Mouse (Mus musculus): ENCODE results near the gene Pla2g1b.
"Not testable (repeated sequence)": the region's sequence is repeated elsewhere in the genome, so short reads cannot be mapped to it uniquely, and the experiment has no call there.

Gene Pla2g1b

DNA sequence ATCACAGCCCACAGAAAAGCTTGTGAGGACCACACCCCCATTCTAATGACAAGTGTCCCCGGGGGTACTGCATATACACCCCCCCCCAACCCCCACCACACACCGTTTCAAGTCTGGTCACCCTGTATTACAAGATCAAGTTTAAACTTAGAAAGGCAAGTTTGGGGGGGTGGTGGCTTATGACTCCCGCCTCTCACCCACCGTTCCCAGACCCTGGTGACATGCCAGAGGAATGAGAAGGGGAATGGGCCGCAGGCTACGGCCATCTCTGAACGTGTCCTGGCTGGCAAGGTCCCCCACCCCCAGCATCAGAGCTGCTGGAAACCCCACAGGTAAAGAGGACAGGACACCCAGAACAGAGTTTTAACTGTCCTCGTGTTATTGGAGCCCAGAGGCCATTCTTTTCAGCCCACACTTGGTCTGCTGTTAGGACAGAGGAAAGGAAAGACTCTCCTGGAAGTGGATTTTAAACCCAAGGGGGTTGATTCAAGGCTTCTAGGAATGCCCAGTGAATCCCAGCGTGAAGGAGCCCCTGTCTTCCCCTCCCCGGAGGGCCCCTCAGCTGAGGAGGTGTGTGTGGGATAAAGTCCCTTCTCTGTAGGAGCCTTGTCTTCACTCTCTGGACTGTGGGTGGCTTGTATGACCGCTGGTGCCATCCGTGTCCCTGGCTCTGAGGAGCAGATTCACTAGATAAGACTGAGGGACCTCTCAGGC is 41.4 kb downstream of the Pla2g1b start:
- DNase-seq (ENCODE audit: low spot score in 2 of 2) = no peak

DNA sequence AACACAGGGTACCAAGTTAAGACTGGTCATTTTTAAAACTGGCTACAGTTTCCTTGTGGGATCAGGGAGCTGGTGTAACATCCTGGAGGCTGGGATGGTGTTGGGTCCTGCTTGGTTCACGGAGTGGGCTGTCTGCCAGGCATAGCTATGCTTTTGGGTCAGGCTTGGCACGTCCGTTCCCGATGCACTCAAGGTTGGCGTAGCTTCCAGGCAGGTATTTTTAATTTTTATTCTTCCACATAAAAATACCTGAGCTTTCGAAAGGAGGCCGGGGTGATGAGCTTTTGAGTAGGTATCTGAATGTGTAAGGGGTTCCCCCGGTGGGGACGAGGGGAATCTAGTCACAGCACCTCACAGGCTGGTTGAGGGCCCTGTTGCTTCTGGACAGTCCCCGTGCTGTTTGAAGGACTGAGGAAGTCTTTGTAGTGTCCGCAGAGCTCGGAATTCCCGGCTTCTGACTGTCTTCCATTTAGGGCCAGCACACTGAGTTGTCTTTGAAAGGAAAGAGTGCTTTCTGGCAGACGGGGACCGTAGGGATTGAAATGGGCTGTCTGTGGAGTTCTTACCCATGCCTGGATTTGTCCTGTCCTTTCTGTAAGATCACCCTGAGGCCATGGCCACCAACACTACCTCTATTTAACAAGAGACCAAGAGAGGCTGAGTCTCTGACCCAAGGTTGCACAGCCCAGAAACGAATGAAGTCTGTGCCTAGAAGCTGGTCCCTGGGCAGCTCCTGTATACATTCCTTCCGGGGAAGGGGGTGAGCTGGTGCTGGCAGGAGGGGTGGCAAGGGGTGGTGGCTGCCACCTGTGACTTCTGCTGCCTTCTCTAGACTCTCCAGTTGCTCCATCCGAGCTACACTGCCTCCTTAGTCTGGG is 42.2 kb downstream of the Pla2g1b start:
- no peak for DNase-seq (ENCODE audit: low spot score in 2 of 2)

DNA sequence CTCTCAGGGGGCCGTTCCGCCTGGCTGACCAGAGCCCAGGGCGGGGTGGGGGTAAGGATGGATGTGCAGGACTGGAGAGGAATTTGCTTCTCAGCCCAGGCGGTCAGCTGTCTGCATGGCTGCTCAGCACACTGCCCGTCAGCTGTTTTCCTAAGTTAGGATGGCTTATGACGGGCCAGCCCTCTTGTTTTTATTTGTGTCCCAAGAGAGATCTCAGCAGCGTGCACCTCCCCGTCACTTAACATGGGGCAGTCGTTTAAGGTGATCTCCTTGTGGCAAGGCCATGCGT is 42.7 kb downstream of the Pla2g1b start:
- DNase-seq (ENCODE audit: low spot score in 2 of 2) = no peak

DNA sequence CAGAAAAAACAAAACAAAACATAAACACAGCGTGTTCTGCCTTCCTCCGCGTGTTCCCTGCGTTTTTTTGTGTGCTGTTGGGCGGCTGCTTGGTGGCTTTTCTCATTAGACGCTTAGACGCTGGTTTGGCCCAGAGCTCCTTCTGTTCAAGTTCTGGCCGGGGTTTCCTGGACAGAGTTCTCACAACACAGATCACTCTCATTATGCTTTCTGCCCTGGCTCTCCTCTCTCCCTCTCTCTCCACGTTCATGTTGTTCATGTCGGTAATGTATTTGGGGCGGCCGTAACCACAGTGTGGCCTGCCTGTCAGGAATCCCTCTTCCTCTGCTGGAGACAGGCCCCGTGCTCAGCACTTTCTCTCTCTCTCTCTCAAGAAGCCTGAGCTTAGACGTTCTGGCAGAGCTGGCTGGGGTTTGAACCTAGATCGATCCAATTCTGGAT is 43.3 kb downstream of the Pla2g1b start:
- no peak for DNase-seq (ENCODE audit: low spot score in 2 of 2)

DNA sequence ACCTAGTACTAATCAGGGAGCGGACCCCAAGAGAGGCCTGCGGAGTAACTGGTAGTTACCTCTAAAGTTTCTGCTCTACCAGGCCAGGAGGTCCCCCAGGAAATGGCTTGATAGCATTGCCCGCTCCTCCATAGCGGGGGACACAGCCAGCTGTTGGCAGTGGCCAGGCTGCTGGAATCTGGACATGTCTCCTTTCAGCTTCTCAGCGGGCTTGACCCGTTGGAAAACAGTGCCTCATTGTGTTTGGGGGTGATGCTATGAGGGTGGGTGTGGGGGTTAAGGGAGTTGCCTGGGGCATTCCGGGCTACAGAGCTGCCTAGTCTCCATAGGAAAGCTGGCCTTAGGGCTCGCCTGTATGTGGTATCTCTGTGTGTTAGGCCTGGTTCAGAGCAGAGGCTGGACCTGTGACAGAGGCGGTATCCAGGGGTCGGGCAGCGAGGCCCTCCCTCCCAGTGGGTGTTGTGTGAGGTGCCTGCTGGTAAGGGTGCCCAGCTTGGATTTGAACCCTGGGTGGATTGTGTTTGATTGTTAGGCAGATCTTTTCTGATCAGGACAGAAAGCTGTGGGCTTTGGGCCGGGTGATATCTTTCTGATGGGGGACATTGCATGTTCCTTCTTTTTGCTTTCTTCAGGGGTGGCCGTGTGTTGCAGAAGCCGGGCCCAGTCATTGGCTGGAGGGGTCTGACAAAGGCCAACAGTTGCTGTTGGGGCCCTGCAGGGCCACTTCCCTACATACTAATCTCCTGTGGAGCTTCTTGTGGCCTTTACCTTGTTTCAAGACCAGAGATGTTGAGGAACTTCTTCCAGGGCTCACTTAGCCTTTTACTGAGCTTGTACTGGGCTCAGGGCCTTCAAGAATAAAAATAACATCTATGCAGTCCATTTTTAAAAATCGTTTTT is 44.0 kb downstream of the Pla2g1b start:
- no peak for DNase-seq (ENCODE audit: low spot score in 2 of 2)

DNA sequence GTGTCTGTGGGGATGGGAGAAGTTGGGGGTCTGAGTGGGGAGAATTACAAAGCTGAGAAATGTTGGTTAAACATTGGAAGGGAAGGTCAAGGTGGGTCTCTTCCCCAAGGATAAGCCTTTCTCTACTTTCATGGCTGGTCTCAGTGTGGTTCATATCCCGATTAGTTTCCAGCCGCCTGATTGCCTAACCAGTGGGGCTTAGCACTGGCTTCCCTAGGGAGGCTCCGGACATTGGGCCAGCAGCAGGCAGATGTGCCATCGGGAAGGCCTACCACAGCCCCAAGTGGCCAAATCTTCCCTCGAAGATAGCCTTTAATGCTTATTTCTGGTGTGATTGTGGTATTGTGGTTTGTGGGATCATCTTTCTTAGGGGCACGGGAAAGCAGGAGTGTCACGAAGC is 46.3 kb downstream of the Pla2g1b start:
- no peak for DNase-seq (ENCODE audit: low spot score in 2 of 2)

DNA sequence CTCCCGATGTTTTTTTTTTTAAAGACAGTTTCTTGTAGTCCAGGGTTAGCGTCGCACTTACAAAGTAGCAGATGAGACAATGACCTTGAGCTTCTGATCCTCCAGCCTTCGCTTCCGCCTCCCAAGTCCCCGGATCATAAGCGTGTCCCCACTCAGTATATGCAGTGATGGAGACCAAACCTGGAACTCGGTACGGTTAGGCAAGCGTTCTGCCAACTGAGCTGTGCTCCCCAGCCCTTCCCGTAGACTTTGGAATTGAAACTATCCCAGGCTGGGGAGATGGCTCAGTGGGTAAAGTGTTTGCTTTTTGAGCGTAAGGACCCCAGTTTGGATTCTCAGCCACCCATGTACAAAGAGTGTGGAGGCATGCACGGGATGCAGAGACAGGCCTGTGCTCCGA is 47.2 kb downstream of the Pla2g1b start:
- no peak for DNase-seq (ENCODE audit: low spot score in 2 of 2)

DNA sequence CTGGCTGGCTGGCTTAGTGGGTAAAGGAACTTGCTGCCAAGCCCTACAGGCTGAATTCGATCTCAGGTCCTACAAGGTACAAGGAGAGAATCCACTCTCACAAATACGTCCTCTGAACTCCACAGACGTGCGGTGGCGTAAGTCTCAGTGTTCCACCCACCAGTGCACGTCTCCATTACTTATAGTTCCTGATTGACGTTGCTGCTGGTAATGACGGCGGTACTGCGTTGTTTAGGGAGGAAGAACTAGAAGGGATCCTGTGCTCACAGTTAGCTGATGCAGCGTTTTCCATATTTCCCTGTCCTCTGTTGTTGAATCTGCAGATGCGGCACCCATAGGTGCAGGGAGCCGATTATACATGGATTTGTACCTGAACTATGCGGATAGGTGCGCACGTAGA is 47.7 kb downstream of the Pla2g1b start:
- no peak for DNase-seq (ENCODE audit: low spot score in 2 of 2)

DNA sequence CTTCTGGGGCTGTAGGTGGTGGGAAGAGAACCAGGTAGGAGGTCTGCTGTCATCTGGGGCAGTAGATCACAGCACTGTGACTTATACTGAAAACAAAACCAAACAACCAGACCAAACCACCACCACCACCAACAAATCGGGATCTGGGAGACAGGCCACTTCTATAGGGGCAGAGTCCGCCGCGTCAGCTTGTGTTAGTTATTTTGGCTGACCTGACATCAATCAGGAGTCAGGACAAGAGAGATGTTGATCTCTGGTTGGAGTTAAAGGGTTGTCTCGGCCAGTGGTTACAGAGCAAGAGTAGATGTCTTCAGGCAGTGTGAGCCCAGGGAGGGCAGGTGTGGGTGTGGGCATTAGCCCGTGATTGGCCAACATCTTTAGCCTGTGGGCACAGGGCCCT is 48.3 kb downstream of the Pla2g1b start:
- no peak for DNase-seq (ENCODE audit: low spot score in 2 of 2)

DNA sequence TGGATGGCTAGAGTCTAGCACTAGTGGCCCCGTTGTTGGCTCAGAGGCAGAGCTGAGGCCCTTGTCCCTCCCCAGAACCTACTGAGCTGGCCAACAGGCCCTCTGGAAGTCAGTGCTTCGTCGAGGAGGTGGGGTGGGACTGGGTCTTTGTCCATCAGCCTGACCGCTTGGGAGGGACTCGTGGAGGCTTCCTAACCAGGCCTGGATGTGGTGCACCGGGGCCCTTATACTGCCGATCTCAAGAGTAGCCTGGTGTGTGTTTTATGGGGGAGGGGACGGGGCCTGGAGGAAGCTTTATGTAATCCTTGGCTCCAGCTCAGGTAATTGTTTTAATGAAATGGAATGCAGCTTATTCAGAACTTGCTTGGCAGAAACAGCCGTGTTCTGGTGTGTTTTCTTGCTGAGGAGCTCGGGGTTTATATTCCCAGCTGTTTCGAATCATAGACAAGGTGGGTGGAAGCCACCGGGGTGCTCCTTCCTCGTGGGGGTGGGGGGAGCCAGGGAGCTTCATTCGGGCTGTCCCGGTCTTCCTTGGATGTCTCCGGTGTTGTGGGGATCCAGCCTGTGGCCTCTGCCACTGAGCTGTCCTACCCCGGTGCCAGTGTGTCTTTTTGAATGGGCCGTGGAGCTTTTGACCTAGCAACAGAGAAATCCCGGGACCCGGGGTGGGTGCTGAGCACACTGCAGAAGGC is 49.0 kb downstream of the Pla2g1b start:
- no peak for DNase-seq (ENCODE audit: low spot score in 2 of 2)

DNA sequence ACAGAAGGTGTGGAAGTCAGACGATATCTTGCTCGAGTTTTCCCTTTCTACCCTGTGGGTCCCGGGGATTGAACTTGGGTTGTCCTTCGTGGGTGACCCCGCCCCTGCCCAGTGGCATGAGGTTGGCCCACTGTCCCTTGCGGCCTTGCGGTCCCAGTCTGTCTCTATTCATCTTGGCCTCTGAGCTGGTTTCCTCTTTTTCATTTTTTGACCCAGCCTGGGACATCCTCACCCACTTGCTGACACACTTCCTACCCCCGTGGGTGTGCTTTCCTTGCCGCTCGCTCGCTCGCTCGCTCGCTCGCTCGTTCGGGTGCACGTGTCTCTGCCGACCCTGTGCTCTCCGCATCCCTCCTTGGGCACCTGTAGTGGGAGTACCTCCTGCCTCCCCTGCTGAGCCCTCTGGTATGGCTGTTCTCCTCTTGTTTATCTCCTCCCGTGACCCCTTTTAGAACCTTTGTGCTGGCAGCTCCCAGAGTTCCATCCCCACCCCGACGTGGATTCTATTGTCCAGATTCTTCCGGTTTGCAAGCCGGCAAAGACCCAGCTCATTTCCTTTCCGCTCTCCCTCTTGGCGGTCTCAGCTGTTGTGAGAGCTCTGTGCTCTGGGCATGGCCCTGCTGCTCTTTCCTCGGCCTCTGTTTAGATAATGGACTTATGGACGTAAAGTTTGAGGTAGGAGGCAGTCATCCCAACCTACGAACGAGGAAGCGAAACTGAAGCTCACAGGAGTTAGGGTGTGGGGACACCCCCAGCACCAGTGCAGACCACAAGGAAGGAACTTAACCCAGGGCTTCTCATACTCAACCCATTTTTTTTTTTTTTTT is 50.2 kb downstream of the Pla2g1b start:
- no peak for DNase-seq (ENCODE audit: low spot score in 2 of 2)

DNA sequence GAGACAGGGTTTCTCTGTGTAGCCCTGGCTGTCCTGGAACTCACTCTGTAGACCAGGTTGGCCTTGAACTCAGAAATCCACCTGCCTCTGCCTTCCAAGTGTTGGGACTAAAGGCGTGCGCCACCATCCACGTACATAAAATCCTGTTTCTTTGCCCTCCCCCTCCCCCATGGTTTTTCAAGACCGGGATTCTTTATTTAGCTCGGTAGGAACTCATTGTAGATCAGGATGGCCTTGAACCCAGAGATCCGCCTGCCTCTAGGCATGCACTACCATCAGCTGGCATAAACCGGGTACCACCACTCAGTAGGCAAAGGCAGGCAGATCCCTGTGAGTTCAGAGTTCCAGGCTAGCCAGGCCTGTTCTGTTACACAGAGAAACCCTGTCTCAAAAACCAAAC is 50.8 kb downstream of the Pla2g1b start:
- DNase-seq (ENCODE audit: low spot score in 2 of 2) = no peak

DNA sequence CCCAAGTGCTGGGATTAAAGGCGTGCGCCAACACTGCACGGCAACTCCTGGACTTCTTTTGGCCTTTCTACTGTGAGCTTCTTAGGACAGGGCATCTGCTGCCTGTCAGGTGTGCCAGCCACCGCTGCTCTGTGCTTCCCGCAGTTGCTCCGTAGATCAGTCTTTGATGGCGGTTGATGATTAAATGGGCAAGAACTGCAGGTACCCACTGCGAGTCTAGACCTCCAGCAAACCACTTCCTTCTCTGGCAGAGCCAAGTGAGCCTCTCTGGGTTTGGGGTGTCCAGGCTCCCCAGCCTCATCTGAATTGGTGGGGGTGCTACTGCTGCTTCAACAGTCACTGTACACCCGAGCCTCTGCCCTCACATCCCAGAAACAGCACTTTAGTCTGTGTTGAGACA is 51.4 kb downstream of the Pla2g1b start:
- DNase-seq (ENCODE audit: low spot score in 2 of 2) = no peak

DNA sequence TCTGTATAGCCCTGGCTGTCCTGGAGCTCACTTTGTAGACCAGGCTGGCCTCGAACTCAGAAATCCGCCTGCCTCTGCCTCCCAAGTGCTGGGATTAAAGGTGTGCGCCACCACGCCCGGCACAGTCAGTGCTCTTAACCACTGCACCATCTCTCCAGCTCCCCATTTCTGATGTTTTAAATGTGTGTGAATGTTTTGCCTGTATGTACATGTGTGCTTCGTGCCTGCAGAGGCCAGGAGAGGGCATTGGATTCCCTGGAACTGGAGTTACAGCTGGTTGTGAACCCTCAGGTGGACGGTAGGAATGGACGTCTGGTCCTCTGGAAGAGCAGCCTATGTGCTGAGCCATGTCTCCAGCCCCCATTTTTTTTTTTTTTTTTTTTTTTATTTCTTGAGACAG is 52.2 kb downstream of the Pla2g1b start:
- not testable (repeated sequence) for DNase-seq (ENCODE audit: low spot score in 2 of 2)

DNA sequence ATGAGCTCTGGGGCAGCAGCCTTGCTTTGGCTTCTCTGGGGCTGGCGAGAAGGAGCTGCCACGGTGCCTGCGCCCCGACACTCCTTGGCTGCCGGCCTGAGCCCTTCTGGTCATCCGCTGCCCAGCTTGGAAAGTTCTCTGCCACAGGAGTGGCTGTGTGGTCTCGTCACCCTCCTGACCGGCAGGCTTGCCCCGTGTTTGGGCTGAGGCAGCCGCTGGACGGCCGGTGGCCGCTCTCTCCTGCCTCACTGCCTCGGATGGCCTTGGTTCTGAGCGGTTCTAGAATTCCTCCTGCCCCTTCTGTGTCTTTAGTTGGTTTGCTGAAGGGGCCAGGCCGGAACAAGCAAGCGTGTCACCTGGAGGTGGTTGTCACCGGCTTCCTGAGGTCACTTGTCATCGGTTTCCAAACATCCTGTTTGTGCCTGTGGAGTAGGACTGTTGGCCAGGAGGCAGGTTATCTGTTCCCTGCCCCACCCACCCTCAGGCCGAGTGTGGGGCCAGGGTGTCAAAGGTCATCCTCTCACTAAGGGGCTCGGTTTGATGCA is 54.3 kb downstream of the Pla2g1b start:
- no peak for DNase-seq (ENCODE audit: low spot score in 2 of 2)

DNA sequence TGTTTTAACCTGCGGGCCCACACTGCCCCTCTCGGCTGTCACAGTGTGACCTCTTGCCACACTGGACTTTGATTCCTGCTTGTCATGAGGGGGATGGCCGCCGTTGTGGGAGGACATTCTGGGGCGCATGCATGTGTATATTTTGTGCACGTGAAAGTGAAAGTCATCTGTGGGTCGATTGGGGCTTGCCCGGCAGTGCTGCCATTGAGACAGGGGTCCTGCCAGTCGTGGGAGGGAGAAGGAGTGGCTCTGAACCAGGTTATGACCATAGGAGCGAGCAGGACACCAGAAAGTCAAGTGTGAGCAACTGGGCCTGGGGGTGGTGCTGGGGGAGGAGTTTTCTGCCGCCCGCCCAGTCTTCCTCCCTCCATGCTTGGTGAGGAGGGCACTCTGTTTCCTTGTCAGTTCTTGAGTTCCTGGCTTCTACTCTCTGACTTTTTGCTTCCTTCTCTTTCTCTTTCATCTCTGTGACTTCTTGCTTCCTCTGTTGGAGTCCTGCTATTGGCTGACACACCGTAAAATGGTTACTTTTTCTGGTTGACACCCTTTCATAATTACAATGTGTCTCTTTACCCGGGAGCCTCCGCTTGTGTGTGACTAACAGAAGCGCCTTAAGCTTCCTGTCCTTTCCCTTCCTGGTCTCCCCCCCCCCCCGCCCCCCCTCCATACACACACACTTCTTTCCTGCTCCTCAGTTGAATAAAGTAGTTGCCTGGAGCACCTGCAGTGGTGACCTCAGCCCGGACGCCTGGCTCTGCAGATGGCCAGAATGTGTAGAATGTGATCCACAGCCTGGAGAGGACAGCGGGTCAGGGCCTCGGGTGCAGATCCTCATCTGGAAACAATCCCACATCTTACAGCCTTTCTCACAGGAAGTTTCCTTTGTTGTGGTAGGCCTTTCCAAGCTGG is 55.7 kb downstream of the Pla2g1b start:
- DNase-seq (ENCODE audit: low spot score in 2 of 2) = no peak

DNA sequence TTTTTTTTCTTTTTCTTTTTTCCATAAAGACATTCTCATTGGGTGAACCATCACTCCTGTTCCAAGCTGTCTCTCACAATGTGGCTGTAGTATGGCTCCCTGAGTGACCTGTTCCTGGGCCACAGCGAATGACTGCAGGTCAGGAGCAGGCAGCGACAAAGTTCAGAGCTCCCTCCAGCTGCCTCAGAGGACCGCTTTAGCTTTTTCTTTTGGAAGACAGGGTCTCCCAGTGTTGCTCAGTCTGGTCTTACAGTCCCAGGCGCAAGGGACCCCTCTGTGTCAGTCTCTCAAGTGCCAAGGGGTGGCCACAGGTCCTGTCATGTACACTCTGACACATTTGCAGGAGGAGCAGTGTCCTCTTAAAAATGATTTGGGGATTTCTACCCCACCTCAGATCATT is 56.5 kb downstream of the Pla2g1b start:
- no peak for DNase-seq (ENCODE audit: low spot score in 2 of 2)

DNA sequence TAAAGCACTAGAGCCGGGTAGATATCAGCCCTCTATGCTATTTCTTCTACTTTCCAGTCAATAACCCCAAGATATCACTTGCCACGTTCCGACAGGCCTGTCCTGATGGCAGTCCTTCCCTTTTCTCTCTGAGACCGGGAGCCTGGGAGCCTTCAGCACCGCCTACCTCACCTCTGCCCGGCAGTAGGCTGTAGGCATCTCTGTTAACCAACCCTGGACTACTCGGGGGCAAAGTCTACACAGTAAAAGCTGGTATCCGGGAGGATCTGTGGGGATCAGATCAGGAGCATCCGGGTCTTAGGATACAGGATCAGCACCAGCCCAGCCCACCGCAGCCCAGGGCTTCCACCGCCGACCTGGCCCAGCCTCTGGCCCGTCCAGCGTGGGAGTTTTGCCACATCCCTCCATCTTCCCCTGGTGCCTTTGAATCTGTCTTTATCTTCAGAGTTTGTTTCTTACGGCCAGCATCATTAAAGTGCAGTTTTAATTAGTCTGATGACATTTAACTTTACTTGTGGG is 57.0 kb downstream of the Pla2g1b start:
- no peak for DNase-seq (ENCODE audit: low spot score in 2 of 2)

DNA sequence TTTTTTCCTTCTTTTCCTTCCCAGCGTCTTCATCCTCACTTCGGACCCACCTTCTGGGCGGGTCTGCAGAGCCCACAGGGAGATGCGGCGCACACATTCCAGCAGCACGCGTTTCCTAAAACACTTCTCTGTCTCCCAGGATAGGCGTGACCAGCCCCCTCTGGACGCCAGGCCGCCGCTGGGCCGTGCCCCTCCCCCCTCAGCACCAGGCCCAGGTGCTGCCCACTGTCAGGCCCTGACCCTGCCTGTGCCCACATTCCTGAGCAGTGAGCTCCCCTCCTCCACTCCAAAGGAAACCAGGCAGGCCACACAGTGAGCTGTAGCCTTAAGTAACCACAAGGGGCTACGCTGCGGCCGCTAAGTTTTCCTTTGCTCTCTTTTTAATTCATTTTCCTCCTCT is 57.9 kb downstream of the Pla2g1b start:
- no peak for DNase-seq (ENCODE audit: low spot score in 2 of 2)

Measured in frontal cortex, postnatal 14 days (tissue).